9 mouse cellular contexts compared by ENCODE assay signal in the genomic region with DNA sequence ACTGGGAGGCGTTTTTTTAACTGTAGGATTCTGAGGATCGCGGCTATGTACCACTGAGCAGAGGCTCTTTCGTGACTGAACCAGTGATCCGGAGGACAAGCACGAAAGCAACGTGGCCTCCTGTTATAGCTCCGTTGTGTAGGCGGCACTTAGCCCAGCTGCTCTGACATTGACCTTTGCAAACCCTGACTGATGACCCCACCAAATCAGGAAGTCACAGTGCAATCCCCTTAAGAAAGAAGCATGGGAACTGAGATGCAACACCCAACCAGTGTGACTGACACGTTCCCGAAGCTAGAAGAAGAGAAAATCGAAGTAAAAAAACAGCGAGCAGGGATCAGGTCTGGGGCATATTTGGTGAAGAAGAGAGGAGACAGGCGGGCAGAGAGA. TPM values are rescaled to one million over a fixed set of nuclear protein-coding genes. Genes with fewer than 3 reads are reported as not detected.
DNase-seq lines count a peak whose midpoint lies in the region; ATAC-seq and TF ChIP-seq lines count a peak whose summit lies in the region.
"Had no signal": no experiment of that assay in that cellular context is flagged by ENCODE, and none has a peak within 500 bp of the region (broad histone marks: within the 10 kb centered on the region; RNA-seq: fewer than 3 reads in every experiment).

No protein-coding gene starts in this region.

- H3K4me2 ChIP-seq in heart, embryonic 11.5 days, result peak overlapping the region; percentile 55
- peak overlapping the region; percentile 31; the same call in 1 of the 2 replicates for H3K4me2 ChIP-seq in midbrain, embryonic 15.5 days

- H3K9ac ChIP-seq in heart, embryonic 11.5 days (ENCODE audit: low read depth, low read length), result 0 out of 2 replicates have a peak overlapping the region, but pooled peaks have one; percentile 22
- H3K9ac ChIP-seq in midbrain, embryonic 15.5 days, result no peak overlapping the region

- no peak for ATAC-seq in heart, embryonic 11.5 days (replicated peaks; ENCODE audit: insufficient number of reproducible peaks, low FRiP score, low TSS enrichment)
- ATAC-seq in midbrain, embryonic 15.5 days (replicated peaks), result no peak

- TF ChIP-seq CTCF in layer of hippocampus, adult 2 months (conservative IDR thresholded peaks at IDR 0.05), result no peak

- DNase-seq in layer of hippocampus, adult 2 months (ENCODE audit: low spot score in 2 of 2), result no peak
- DNase-seq in layer of hippocampus, postnatal 14 days (ENCODE audit: low spot score in 2 of 2), result no peak
- peak; percentile 20 for DNase-seq in kidney, postnatal 10 days
- no peak for DNase-seq in spleen, postnatal 4 days (ENCODE audit: low spot score in 2 of 2)
- no peak for DNase-seq in cerebellum, postnatal 4 days (ENCODE audit: low spot score in 2 of 2)
- no peak for DNase-seq in forebrain, embryonic 10.5 days (ENCODE audit: extremely low spot score, low spot score)

- peak overlapping the region; percentile 2; the same call in 1 of the 2 replicates for H3K4me3 ChIP-seq in layer of hippocampus, adult 2 months
- no peak overlapping the region; the same call in 1 of the 2 replicates for H3K4me3 ChIP-seq in heart, embryonic 11.5 days (ENCODE audit: low read depth, low read length)
- no peak overlapping the region for H3K4me3 ChIP-seq in midbrain, embryonic 15.5 days
- no peak overlapping the region for H3K4me3 ChIP-seq in forebrain, embryonic 10.5 days

- WGBS in heart, embryonic 11.5 days (ENCODE audit: insufficient replicate concordance), result 48% methylated on average over 14 of the region's 14 CpGs
- WGBS in midbrain, embryonic 15.5 days, result 53% methylated on average over 14 of the region's 14 CpGs
- 68% methylated on average over 14 of the region's 14 CpGs for WGBS in forebrain, embryonic 10.5 days

- no peak overlapping the region for H3K27ac ChIP-seq in layer of hippocampus, adult 2 months
- no peak overlapping the region for H3K27ac ChIP-seq in heart, embryonic 11.5 days (ENCODE audit: low read depth, low read length)
- no peak overlapping the region for H3K27ac ChIP-seq in midbrain, embryonic 15.5 days
- H3K27ac ChIP-seq in forebrain, embryonic 10.5 days, result no peak overlapping the region

- H3K27me3 ChIP-seq in heart, embryonic 11.5 days (ENCODE audit: control insufficient read depth, insufficient read depth, low read length), result no peaks in the 10 kb centered on the region
- H3K27me3 ChIP-seq in midbrain, embryonic 15.5 days (replicated peaks), result no peaks in the 10 kb centered on the region
- no peaks in the 10 kb centered on the region for H3K27me3 ChIP-seq in forebrain, embryonic 10.5 days (ENCODE audit: poor library complexity, severe bottlenecking)

- no peaks in the 10 kb centered on the region for H3K36me3 ChIP-seq in heart, embryonic 11.5 days (ENCODE audit: control insufficient read depth, insufficient read depth, low read length)
- H3K36me3 ChIP-seq in midbrain, embryonic 15.5 days (replicated peaks), result no peaks in the 10 kb centered on the region
- no peaks in the 10 kb centered on the region for H3K36me3 ChIP-seq in forebrain, embryonic 10.5 days (replicated peaks)

- no peaks in the 10 kb centered on the region for H3K4me1 ChIP-seq in heart, embryonic 11.5 days (ENCODE audit: control insufficient read depth, insufficient read depth, low read length)
- H3K4me1 ChIP-seq in midbrain, embryonic 15.5 days, result 0 out of 2 replicates have a peak, but pooled peaks cover 2% of the 10 kb centered on the region
- H3K4me1 ChIP-seq in forebrain, embryonic 10.5 days, result peaks cover 10% of the 10 kb centered on the region

- H3K9me3 ChIP-seq in heart, embryonic 11.5 days (replicated peaks; ENCODE audit: control insufficient read depth, low read length), result no peaks in the 10 kb centered on the region
- no peaks in the 10 kb centered on the region for H3K9me3 ChIP-seq in midbrain, embryonic 15.5 days
- H3K9me3 ChIP-seq in forebrain, embryonic 10.5 days, result no peaks in the 10 kb centered on the region

RNA-seq across cellular contexts. Expression of a gene that starts 6.6 kb away (rescaled TPM):
- total RNA-seq in layer of hippocampus, adult 2 months (2021), result under 1 TPM in 1 of 2 experiments, not detected in 1; 0.76 TPM
- 1 to 10 TPM in 1 of 2 experiments, under 1 TPM in 1; 0.60 to 1.3 TPM for total RNA-seq in layer of hippocampus, postnatal 14 days (2021)
- not detected in 2 replicates for polyA plus RNA-seq in heart, embryonic 11.5 days (2014; fragmentation: Nextera tagmentation; extraction: Ambion mirVana)
- polyA plus RNA-seq in midbrain, embryonic 15.5 days (2015; fragmentation: Nextera tagmentation; extraction: Ambion mirVana), result not detected in 2 replicates
- not detected in 2 replicates for polyA plus RNA-seq in forebrain, embryonic 10.5 days (2016; fragmentation: Nextera tagmentation; extraction: Ambion mirVana)
- polyA plus RNA-seq: limb, embryonic 14.5 days had no signal

RNA-seq across cellular contexts. Expression of a gene that starts 9.6 kb away (rescaled TPM):
- under 1 TPM in 1 of 2 experiments, not detected in 1; 0.87 TPM for total RNA-seq in layer of hippocampus, adult 2 months (2021)
- total RNA-seq in layer of hippocampus, postnatal 14 days (2021), result under 1 TPM in 1 of 2 experiments, not detected in 1; 0.65 TPM
- not detected in 2 replicates for polyA plus RNA-seq in heart, embryonic 11.5 days (2014; fragmentation: Nextera tagmentation; extraction: Ambion mirVana)
- polyA plus RNA-seq in midbrain, embryonic 15.5 days (2015; fragmentation: Nextera tagmentation; extraction: Ambion mirVana), result not detected in 2 replicates
- not detected in 2 replicates for polyA plus RNA-seq in forebrain, embryonic 10.5 days (2016; fragmentation: Nextera tagmentation; extraction: Ambion mirVana)
- polyA plus RNA-seq: limb, embryonic 14.5 days had no signal

RNA-seq across cellular contexts. Expression of a gene that starts 10.2 kb away (rescaled TPM):
- total RNA-seq in layer of hippocampus, adult 2 months (2021), result 1 to 10 TPM; 8.4 to 8.8 TPM
- 10 to 100 TPM; 15.1 to 18.1 TPM for total RNA-seq in layer of hippocampus, postnatal 14 days (2021)
- polyA plus RNA-seq in heart, embryonic 11.5 days (2014; fragmentation: Nextera tagmentation; extraction: Ambion mirVana), result 0.09 and 0.25 TPM in 2 replicates
- polyA plus RNA-seq in midbrain, embryonic 15.5 days (2015; fragmentation: Nextera tagmentation; extraction: Ambion mirVana), result 0.80 and 1.1 TPM in 2 replicates
- 0.14 and 0.25 TPM in 2 replicates for polyA plus RNA-seq in forebrain, embryonic 10.5 days (2016; fragmentation: Nextera tagmentation; extraction: Ambion mirVana)

RNA-seq across cellular contexts. Expression of a gene that starts 30.7 kb away (rescaled TPM):
- not detected for total RNA-seq in layer of hippocampus, adult 2 months (2021)
- not detected for total RNA-seq in layer of hippocampus, postnatal 14 days (2021)
- 0.56 and 1.2 TPM in 2 replicates for polyA plus RNA-seq in heart, embryonic 11.5 days (2014; fragmentation: Nextera tagmentation; extraction: Ambion mirVana)
- not detected in 2 replicates for polyA plus RNA-seq in midbrain, embryonic 15.5 days (2015; fragmentation: Nextera tagmentation; extraction: Ambion mirVana)
- not detected in 2 replicates for polyA plus RNA-seq in forebrain, embryonic 10.5 days (2016; fragmentation: Nextera tagmentation; extraction: Ambion mirVana)

RNA-seq across cellular contexts. Expression of a gene that starts 39.3 kb away (rescaled TPM):
- not detected for total RNA-seq in layer of hippocampus, adult 2 months (2021)
- not detected for total RNA-seq in layer of hippocampus, postnatal 14 days (2021)
- not detected in 2 replicates for polyA plus RNA-seq in heart, embryonic 11.5 days (2014; fragmentation: Nextera tagmentation; extraction: Ambion mirVana)
- polyA plus RNA-seq in midbrain, embryonic 15.5 days (2015; fragmentation: Nextera tagmentation; extraction: Ambion mirVana), result not detected in 2 replicates
- 0.37 and 0.64 TPM in 2 replicates for polyA plus RNA-seq in forebrain, embryonic 10.5 days (2016; fragmentation: Nextera tagmentation; extraction: Ambion mirVana)
- polyA plus RNA-seq: limb, embryonic 14.5 days had no signal
